ENCODE assay signal across 7 mouse cellular contexts in genomic region chr7:49953546-49954181, GRCm38 (mm10). TPM values are rescaled to one million over a fixed set of nuclear protein-coding genes. Genes with fewer than 3 reads are reported as not detected.
DNase-seq lines count a peak whose midpoint lies in the region; ATAC-seq and TF ChIP-seq lines count a peak whose summit lies in the region.

No protein-coding gene starts in this region.

- no peak for ATAC-seq in kidney, postnatal 0 days (replicated peaks; ENCODE audit: low FRiP score, low read depth)
- no peak for ATAC-seq in kidney, embryonic 16.5 days (ENCODE audit: low FRiP score, low TSS enrichment)
- ATAC-seq in hindbrain, postnatal 0 days, result 0 out of 2 replicates have a peak, but pooled peaks have one; percentile 50

- H3K4me3 ChIP-seq in kidney, postnatal 0 days (replicated peaks; ENCODE audit: low read depth, low read length), result no peak overlapping the region
- H3K4me3 ChIP-seq in kidney, embryonic 16.5 days (ENCODE audit: low read length), result no peak overlapping the region
- H3K4me3 ChIP-seq in hindbrain, postnatal 0 days (ENCODE audit: low read length), result no peak overlapping the region

- H3K27ac ChIP-seq in kidney, postnatal 0 days, result no peak overlapping the region
- no peak overlapping the region for H3K27ac ChIP-seq in kidney, embryonic 16.5 days (ENCODE audit: low read length)
- H3K27ac ChIP-seq in hindbrain, postnatal 0 days, result no peak overlapping the region

- peak; percentile 78 for DNase-seq in kidney, postnatal 0 days (ENCODE audit: low spot score)
- peak; percentile 16 for DNase-seq in MN1 (ENCODE audit: low spot score)
- DNase-seq in brain, embryonic 18.5 days (ENCODE audit: low read depth, low spot score), result peak; percentile 57
- peak; percentile 81 for DNase-seq in hindbrain, postnatal 0 days (ENCODE audit: low spot score)
- peak; percentile 59 for DNase-seq in retina, postnatal 1 day
- DNase-seq in testis, postnatal 10 days (ENCODE audit: low spot score), result no peak

- H3K4me2 ChIP-seq in kidney, postnatal 0 days (ENCODE audit: low read length), result no peak overlapping the region
- no peak overlapping the region for H3K4me2 ChIP-seq in kidney, embryonic 16.5 days (replicated peaks; ENCODE audit: low read depth, low read length)
- H3K4me2 ChIP-seq in hindbrain, postnatal 0 days (ENCODE audit: low read depth, low read length), result no peak overlapping the region

- peak; percentile 79 for TF ChIP-seq CTCF in kidney, postnatal 0 days (IDR thresholded peaks at IDR 0.05; ENCODE audit: low read depth)
- peak; percentile 75 for TF ChIP-seq CTCF in hindbrain, postnatal 0 days (IDR thresholded peaks at IDR 0.05; ENCODE audit: low read depth)

- H3K36me3 ChIP-seq in kidney, postnatal 0 days (ENCODE audit: insufficient read depth, low read length), result no peaks in the 10 kb centered on the region
- H3K36me3 ChIP-seq in kidney, embryonic 16.5 days (ENCODE audit: insufficient read depth, low read length), result no peaks in the 10 kb centered on the region
- H3K36me3 ChIP-seq in hindbrain, postnatal 0 days (ENCODE audit: insufficient read depth, low read length), result no peaks in the 10 kb centered on the region

- H3K4me1 ChIP-seq in kidney, postnatal 0 days (replicated peaks; ENCODE audit: insufficient read depth, low read length), result no peaks in the 10 kb centered on the region
- H3K4me1 ChIP-seq in kidney, embryonic 16.5 days (ENCODE audit: insufficient read depth, low read length), result peaks cover 4% of the 10 kb centered on the region; the same call in 1 of the 2 replicates
- H3K4me1 ChIP-seq in hindbrain, postnatal 0 days (ENCODE audit: insufficient read depth, low read length), result no peaks in the 10 kb centered on the region

- no peak overlapping the region for H3K9ac ChIP-seq in kidney, postnatal 0 days (ENCODE audit: low read depth, low read length)
- no peak overlapping the region for H3K9ac ChIP-seq in kidney, embryonic 16.5 days (replicated peaks; ENCODE audit: low read length)
- H3K9ac ChIP-seq in hindbrain, postnatal 0 days (replicated peaks; ENCODE audit: low read length), result no peak overlapping the region

- no peaks in the 10 kb centered on the region for H3K27me3 ChIP-seq in kidney, postnatal 0 days (ENCODE audit: insufficient read depth, low read length)
- H3K27me3 ChIP-seq in kidney, embryonic 16.5 days (ENCODE audit: insufficient read depth, low read length), result no peaks in the 10 kb centered on the region
- H3K27me3 ChIP-seq in hindbrain, postnatal 0 days (ENCODE audit: insufficient read depth, low read length), result no peaks in the 10 kb centered on the region

- H3K9me3 ChIP-seq in kidney, postnatal 0 days (replicated peaks; ENCODE audit: low read length), result no peaks in the 10 kb centered on the region
- H3K9me3 ChIP-seq in kidney, embryonic 16.5 days (ENCODE audit: low read length), result no peaks in the 10 kb centered on the region
- no peaks in the 10 kb centered on the region for H3K9me3 ChIP-seq in hindbrain, postnatal 0 days (ENCODE audit: low read length)

- 57% methylated on average over 4 of the region's 4 CpGs for WGBS in kidney, postnatal 0 days
- 52% methylated on average over 4 of the region's 4 CpGs for WGBS in kidney, embryonic 16.5 days
- WGBS in hindbrain, postnatal 0 days, result 47% methylated on average over 4 of the region's 4 CpGs

RNA-seq across cellular contexts. Expression of gene Nell1, which starts 21.0 kb away (rescaled TPM):
- 7.4 and 7.7 TPM in 2 replicates for polyA plus RNA-seq in kidney, postnatal 0 days (2015; fragmentation: Nextera tagmentation; extraction: Ambion mirVana)
- polyA plus RNA-seq in kidney, embryonic 16.5 days (2015; fragmentation: Nextera tagmentation; extraction: Ambion mirVana), result 10.9 and 12.1 TPM in 2 replicates
- 66.4 and 67.1 TPM in 2 replicates for total RNA-seq in hindbrain, postnatal 0 days (2014; rRNA removed)
- polyA plus RNA-seq in hindbrain, postnatal 0 days (2015; fragmentation: Nextera tagmentation; extraction: Ambion mirVana), result 37.0 and 37.8 TPM in 2 replicates

RNA-seq across cellular contexts. Expression of gene Slc6a5, which starts 43.7 kb away (rescaled TPM):
- polyA plus RNA-seq in kidney, postnatal 0 days (2015; fragmentation: Nextera tagmentation; extraction: Ambion mirVana), result not detected in 2 replicates
- 0.05 TPM in 1 of 2 replicates, not detected in the other for polyA plus RNA-seq in kidney, embryonic 16.5 days (2015; fragmentation: Nextera tagmentation; extraction: Ambion mirVana)
- 49.6 and 57.2 TPM in 2 replicates for total RNA-seq in hindbrain, postnatal 0 days (2014; rRNA removed)
- polyA plus RNA-seq in hindbrain, postnatal 0 days (2015; fragmentation: Nextera tagmentation; extraction: Ambion mirVana), result 9.8 and 10.9 TPM in 2 replicates

Comparison
In these comparisons a context has a peak if more than half of its experiments do, and no peak if none do; other contexts are left out.
1. RNA of gene Slc6a5, which starts 43.7 kb away (polyA plus RNA-seq): 9.8 to 10.9 TPM in hindbrain, postnatal 0 days; 0.05 TPM in kidney, embryonic 16.5 days and not detected in kidney, postnatal 0 days; every median in the first group is over 10 times any median in the second.